Mouse (Mus musculus) adrenal gland, adult 8-10 months (tissue): ENCODE data around the gene Klhl3. TPM values are rescaled to one million over a fixed set of nuclear protein-coding genes. Genes with fewer than 3 reads are reported as not detected.
A peak's percentile ranks its signal among the peaks of the same experiment; 100 is the strongest.
"Not testable (repeated sequence)": the region's sequence is repeated elsewhere in the genome, so short reads cannot be mapped to it uniquely, and the experiment has no call there.

ENCODE experiments used
- DNase-seq: peaks from one replicate; pipeline ENCODE4 v3.0.0; 2022
- total RNA-seq, 4 experiments: library from RNA; stranded (reverse); gene quantifications; 2 replicates each; pipeline ENCODE4 v1.2.4; 2022

The Klhl3 gene
- 1 to 10 TPM; 1.1 to 4.2 (median 3.2) TPM for total RNA-seq

GRCm38 (mm10) chr13:58113061-58113900 lies at the start of gene Klhl3:
Gene Klhl3, minus strand, starts transcription at chr13:58113592.
- DNase-seq, result peak; percentile 33

GRCm38 (mm10) chr13:58160761-58161160 lies 47.4 kb upstream of the Klhl3 start:
- no peak for DNase-seq

GRCm38 (mm10) chr13:58158099-58158912 lies 44.9 kb upstream of the Klhl3 start:
- peak; percentile 78 for DNase-seq

- peak; percentile 87 for DNase-seq
These were observed 44.2 kb upstream of the Klhl3 start, which contains the start of gene Idnk for GRCm38 (mm10) chr13:58157447-58158098. Gene Idnk, plus strand, starts transcription at chr13:58157649.

GRCm38 (mm10) chr13:58157036-58157435 lies 43.6 kb upstream of the Klhl3 start:
- DNase-seq, result no peak

- no peak for DNase-seq
These were observed 42.6 kb upstream of the Klhl3 start for GRCm38 (mm10) chr13:58156031-58156430.

- DNase-seq, result no peak
These were observed 37.0 kb upstream of the Klhl3 start for GRCm38 (mm10) chr13:58150442-58150841.

- DNase-seq, result no peak
These were observed 36.2 kb upstream of the Klhl3 start for GRCm38 (mm10) chr13:58149629-58150028.

- no peak for DNase-seq
These were observed 35.7 kb upstream of the Klhl3 start for GRCm38 (mm10) chr13:58149033-58149558.

- no peak for DNase-seq
These were observed 35.0 kb upstream of the Klhl3 start for GRCm38 (mm10) chr13:58148256-58148831.

- no peak for DNase-seq
These were observed 34.4 kb upstream of the Klhl3 start for GRCm38 (mm10) chr13:58147760-58148159.

- DNase-seq, result not testable (repeated sequence)
These were observed 33.2 kb upstream of the Klhl3 start for GRCm38 (mm10) chr13:58146603-58147002.

GRCm38 (mm10) chr13:58131692-58132091 lies 18.3 kb upstream of the Klhl3 start:
- no peak for DNase-seq

- DNase-seq, result no peak
These were observed 16.4 kb upstream of the Klhl3 start for GRCm38 (mm10) chr13:58129687-58130246.

GRCm38 (mm10) chr13:58128768-58129671 lies 15.6 kb upstream of the Klhl3 start:
- DNase-seq, result peak; percentile 94

GRCm38 (mm10) chr13:58128396-58128767 lies 15.0 kb upstream of the Klhl3 start, which contains the start of gene Hnrnpa0:
Gene Hnrnpa0, minus strand, starts transcription at chr13:58128556.
- peak; percentile 88 for DNase-seq

GRCm38 (mm10) chr13:58127766-58128361 lies 14.5 kb upstream of the Klhl3 start:
- peak; percentile 55 for DNase-seq

GRCm38 (mm10) chr13:58126862-58127765 lies 13.7 kb upstream of the Klhl3 start:
- DNase-seq, result no peak

- DNase-seq, result no peak
These were observed 12.7 kb upstream of the Klhl3 start for GRCm38 (mm10) chr13:58126126-58126525.
